Mouse (Mus musculus): ENCODE data around the gene Zfp248. TPM values are rescaled to one million over a fixed set of nuclear protein-coding genes. Genes with fewer than 3 reads are reported as not detected.

Gene Zfp248
- polyA plus RNA-seq, 1 experiment from 2014 or later = 1.2 TPM

DNA sequence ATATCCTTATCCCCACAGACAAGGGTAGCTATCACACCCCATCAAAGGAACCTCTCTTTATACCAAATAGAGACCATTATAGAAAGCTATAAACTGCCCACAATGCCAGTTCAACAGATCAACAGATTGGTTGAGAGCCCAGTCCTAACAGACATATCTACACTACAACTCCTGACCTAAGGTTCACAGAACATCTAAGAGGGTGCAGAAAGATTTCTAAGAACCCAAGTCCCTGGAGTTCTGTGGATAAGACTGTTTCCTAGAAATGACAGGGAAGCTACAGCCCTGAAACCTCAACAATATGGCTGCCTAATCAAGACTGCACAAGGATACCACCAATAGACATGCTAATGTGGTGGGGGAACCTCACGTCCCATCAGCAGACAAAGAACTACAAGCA lies 44.9 kb downstream of the Zfp248 start:
- H3K9me3 ChIP-seq (ENCODE audit: control insufficient read depth) = no peaks in the 10 kb centered on the region
- H3K36me3 ChIP-seq (ENCODE audit: control insufficient read depth, insufficient read depth) = peaks cover 74% of the 10 kb centered on the region
- WGBS = 89% methylated on average over 1 of the region's 1 CpGs

DNA sequence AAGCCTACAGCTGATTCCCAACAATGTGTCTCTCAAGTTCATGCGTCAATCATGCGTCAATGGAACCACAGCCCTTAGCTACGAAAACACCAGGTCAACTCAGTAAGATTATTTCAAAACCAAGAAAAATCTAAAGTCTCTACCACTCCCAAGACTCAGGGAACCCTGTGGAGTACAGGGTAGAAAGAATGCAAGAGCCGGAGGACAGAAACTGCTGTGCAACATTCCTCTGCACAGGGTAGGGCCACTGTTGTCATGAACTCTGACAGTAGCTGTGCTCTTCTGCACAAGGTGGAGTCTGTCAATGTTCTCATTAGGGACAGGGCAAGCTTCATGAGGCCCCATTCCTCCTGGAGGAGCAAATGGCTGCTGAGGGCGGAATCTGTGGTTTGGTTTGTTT lies 46.8 kb downstream of the Zfp248 start:
- Histone ChIP-seq H3K4me2 (replicated peaks; ENCODE audit: low read depth) (no peak overlapping the region), H3K27ac (ENCODE audit: low read depth, low read length) (peak overlapping the region; percentile 15; the same call in 1 of the 2 replicates), H3K27me3 (replicated peaks; ENCODE audit: control insufficient read depth, insufficient read depth, low read length) (no peaks in the 10 kb centered on the region), H3K9me3 (ENCODE audit: control insufficient read depth) (no peaks in the 10 kb centered on the region), H3K36me3 (ENCODE audit: control insufficient read depth, insufficient read depth) (peaks cover 79% of the 10 kb centered on the region), H3K9ac (ENCODE audit: low read depth, low read length) (no peak overlapping the region), H3K4me3 (ENCODE audit: low read depth, low read length) (no peak overlapping the region), H3K4me1 (replicated peaks; ENCODE audit: control insufficient read depth, insufficient read depth, low read length) (no peaks in the 10 kb centered on the region)
- TF ChIP-seq CTCF (IDR thresholded peaks at IDR 0.05; ENCODE audit: low read depth) = no peak
- WGBS = 89% methylated on average over 5 of the region's 5 CpGs
- ATAC-seq = no peak

More for the DNA sequence above, 44.9 kb downstream of the Zfp248 start:
- no peak for TF ChIP-seq CTCF (IDR thresholded peaks at IDR 0.05; ENCODE audit: low read depth)
- no peak for ATAC-seq
- no peak overlapping the region for H3K4me3 ChIP-seq (ENCODE audit: low read depth, low read length)
- no peak overlapping the region for H3K4me2 ChIP-seq (replicated peaks; ENCODE audit: low read depth)
- no peaks in the 10 kb centered on the region for H3K4me1 ChIP-seq (replicated peaks; ENCODE audit: control insufficient read depth, insufficient read depth, low read length)
- H3K27me3 ChIP-seq (replicated peaks; ENCODE audit: control insufficient read depth, insufficient read depth, low read length) = no peaks in the 10 kb centered on the region
- H3K27ac ChIP-seq (ENCODE audit: low read depth, low read length) = no peak overlapping the region
- H3K9ac ChIP-seq (ENCODE audit: low read depth, low read length) = no peak overlapping the region

DNA sequence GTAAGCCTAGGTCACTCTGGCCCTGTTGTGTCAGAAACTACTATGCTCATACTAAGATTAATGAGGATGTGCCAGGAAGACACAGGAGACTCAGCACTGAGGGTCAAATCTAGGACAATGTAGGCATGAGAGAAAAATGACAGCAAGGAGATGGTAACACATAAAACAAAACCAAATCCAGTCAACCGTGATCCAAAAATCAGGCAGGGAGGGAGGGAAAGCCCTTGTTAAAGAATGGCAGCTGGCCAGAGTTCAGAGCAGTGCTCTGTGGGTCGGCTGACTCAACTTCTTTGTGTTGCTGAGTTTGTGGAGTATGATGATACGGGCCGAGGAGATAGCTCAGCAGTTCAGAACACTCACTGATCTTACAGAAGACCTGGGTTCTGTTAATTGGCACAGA lies 48.9 kb downstream of the Zfp248 start:
- Histone ChIP-seq H3K36me3 (ENCODE audit: control insufficient read depth, insufficient read depth) (peaks cover 74% of the 10 kb centered on the region), H3K4me3 (ENCODE audit: low read depth, low read length) (no peak overlapping the region), H3K27ac (ENCODE audit: low read depth, low read length) (no peak overlapping the region), H3K27me3 (replicated peaks; ENCODE audit: control insufficient read depth, insufficient read depth, low read length) (no peaks in the 10 kb centered on the region), H3K9ac (ENCODE audit: low read depth, low read length) (no peak overlapping the region), H3K4me1 (replicated peaks; ENCODE audit: control insufficient read depth, insufficient read depth, low read length) (no peaks in the 10 kb centered on the region), H3K9me3 (ENCODE audit: control insufficient read depth) (no peaks in the 10 kb centered on the region), H3K4me2 (replicated peaks; ENCODE audit: low read depth) (no peak overlapping the region)
- TF ChIP-seq CTCF (IDR thresholded peaks at IDR 0.05; ENCODE audit: low read depth) = no peak
- ATAC-seq = no peak
- 86% methylated on average over 4 of the region's 4 CpGs for WGBS

DNA sequence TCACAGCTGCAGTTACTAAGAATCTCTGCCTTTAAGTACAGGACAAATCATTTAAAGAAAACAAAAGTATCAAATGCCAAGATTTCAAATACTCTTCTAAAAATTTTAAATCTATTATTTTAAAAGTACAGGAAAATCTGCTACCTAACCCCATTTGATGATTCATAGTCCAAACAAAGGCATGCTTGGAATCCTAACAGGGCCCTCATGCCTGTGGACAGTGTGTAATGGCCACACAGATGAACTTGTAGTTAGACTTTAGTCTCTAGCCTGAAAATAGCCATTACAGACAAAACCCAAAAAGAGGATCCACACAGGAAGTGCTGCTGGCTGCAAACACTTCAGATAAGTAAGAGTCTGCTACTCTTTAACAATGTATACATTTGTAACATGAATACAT lies 64.6 kb downstream of the Zfp248 start:
- Histone ChIP-seq H3K9ac (ENCODE audit: low read depth, low read length) (no peak overlapping the region), H3K27ac (ENCODE audit: low read depth, low read length) (no peak overlapping the region), H3K27me3 (replicated peaks; ENCODE audit: control insufficient read depth, insufficient read depth, low read length) (no peaks in the 10 kb centered on the region), H3K4me3 (ENCODE audit: low read depth, low read length) (no peak overlapping the region), H3K36me3 (ENCODE audit: control insufficient read depth, insufficient read depth) (peaks cover 64% of the 10 kb centered on the region), H3K4me2 (replicated peaks; ENCODE audit: low read depth) (no peak overlapping the region), H3K9me3 (ENCODE audit: control insufficient read depth) (no peaks in the 10 kb centered on the region), H3K4me1 (replicated peaks; ENCODE audit: control insufficient read depth, insufficient read depth, low read length) (no peaks in the 10 kb centered on the region)
- TF ChIP-seq CTCF (IDR thresholded peaks at IDR 0.05; ENCODE audit: low read depth) = no peak
- ATAC-seq = no peak

DNA sequence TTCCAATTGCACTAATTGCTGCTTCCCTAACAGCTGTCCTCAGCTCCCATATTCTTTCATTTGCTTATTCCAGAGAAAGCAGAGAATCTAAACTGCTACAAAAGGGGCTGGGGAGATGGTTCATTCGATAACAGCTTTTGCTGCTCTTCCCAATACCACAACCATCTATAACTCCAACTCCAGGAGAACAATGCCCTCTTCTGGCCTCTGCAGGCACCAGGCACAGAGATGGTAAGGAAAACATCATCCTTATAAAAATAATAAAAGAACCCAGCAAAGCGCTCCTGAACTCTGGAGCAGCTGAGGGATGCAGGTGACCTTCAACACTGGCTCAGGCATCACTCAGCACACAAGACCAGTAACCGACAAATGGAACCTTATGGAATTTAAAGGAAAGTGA lies 69.4 kb downstream of the Zfp248 start:
- H3K36me3 ChIP-seq (ENCODE audit: control insufficient read depth, insufficient read depth) = peaks cover 50% of the 10 kb centered on the region
- no peak overlapping the region for H3K4me2 ChIP-seq (replicated peaks; ENCODE audit: low read depth)
- no peak overlapping the region for H3K27ac ChIP-seq (ENCODE audit: low read depth, low read length)
- H3K27me3 ChIP-seq (replicated peaks; ENCODE audit: control insufficient read depth, insufficient read depth, low read length) = no peaks in the 10 kb centered on the region
- 89% methylated on average over 3 of the region's 3 CpGs for WGBS
- no peaks in the 10 kb centered on the region for H3K4me1 ChIP-seq (replicated peaks; ENCODE audit: control insufficient read depth, insufficient read depth, low read length)
- no peak overlapping the region for H3K9ac ChIP-seq (ENCODE audit: low read depth, low read length)
- no peak overlapping the region for H3K4me3 ChIP-seq (ENCODE audit: low read depth, low read length)
- no peaks in the 10 kb centered on the region for H3K9me3 ChIP-seq (ENCODE audit: control insufficient read depth)
- ATAC-seq = no peak
- peak; percentile 34 for TF ChIP-seq CTCF (IDR thresholded peaks at IDR 0.05; ENCODE audit: low read depth)

DNA sequence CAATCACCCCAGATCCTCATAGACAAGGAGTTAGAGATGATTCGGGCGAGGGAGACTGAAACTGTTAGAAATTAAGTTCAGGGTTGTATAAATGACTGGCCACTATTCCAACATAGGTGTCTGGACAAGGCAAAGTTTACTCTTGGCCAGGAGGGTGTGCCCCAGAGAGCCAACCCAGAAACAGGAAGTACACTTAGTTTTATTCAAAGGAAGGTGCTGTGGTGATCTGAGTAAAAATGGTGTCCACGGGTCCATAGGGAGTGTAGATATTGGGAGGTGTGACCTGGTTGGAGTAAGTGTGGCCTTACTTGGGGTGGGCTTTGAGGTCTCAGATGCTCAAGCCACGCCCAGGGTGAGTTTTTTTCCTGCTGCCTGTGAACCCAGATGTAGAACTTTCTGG lies 74.1 kb downstream of the Zfp248 start:
- Histone ChIP-seq H3K9me3 (ENCODE audit: control insufficient read depth) (no peaks in the 10 kb centered on the region), H3K27me3 (replicated peaks; ENCODE audit: control insufficient read depth, insufficient read depth, low read length) (no peaks in the 10 kb centered on the region), H3K4me1 (replicated peaks; ENCODE audit: control insufficient read depth, insufficient read depth, low read length) (no peaks in the 10 kb centered on the region), H3K4me2 (replicated peaks; ENCODE audit: low read depth) (no peak overlapping the region), H3K9ac (ENCODE audit: low read depth, low read length) (no peak overlapping the region), H3K4me3 (ENCODE audit: low read depth, low read length) (no peak overlapping the region), H3K27ac (ENCODE audit: low read depth, low read length) (no peak overlapping the region), H3K36me3 (ENCODE audit: control insufficient read depth, insufficient read depth) (peaks cover 26% of the 10 kb centered on the region)
- WGBS = 72% methylated on average over 4 of the region's 4 CpGs
- ATAC-seq = no peak; the same call in 1 of the 2 replicates
- no peak for TF ChIP-seq CTCF (IDR thresholded peaks at IDR 0.05; ENCODE audit: low read depth)

DNA sequence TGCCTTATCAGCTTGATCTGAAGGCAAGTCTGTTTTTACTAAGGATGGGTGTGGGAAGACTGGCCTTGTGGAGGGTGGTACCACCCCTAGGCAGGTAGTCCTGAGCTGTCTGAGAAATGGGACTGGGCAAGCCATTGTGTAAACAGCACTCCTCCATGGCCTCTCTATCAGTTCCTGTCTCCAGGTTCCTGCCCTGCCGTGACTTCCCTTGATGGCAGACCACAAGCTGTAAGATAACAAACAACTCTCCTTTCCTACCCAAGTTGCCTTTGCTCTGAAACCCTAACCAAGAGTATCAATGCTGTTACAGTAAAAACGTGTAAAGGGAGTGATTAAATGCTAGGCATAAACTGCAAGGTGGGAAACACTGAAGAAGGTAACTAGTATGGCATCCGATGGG lies 74.7 kb downstream of the Zfp248 start:
- Histone ChIP-seq H3K9ac (ENCODE audit: low read depth, low read length) (no peak overlapping the region), H3K9me3 (ENCODE audit: control insufficient read depth) (no peaks in the 10 kb centered on the region), H3K4me3 (ENCODE audit: low read depth, low read length) (no peak overlapping the region), H3K4me2 (replicated peaks; ENCODE audit: low read depth) (no peak overlapping the region), H3K36me3 (ENCODE audit: control insufficient read depth, insufficient read depth) (peaks cover 26% of the 10 kb centered on the region), H3K4me1 (replicated peaks; ENCODE audit: control insufficient read depth, insufficient read depth, low read length) (no peaks in the 10 kb centered on the region), H3K27me3 (replicated peaks; ENCODE audit: control insufficient read depth, insufficient read depth, low read length) (no peaks in the 10 kb centered on the region), H3K27ac (ENCODE audit: low read depth, low read length) (no peak overlapping the region)
- TF ChIP-seq CTCF (IDR thresholded peaks at IDR 0.05; ENCODE audit: low read depth) = no peak
- WGBS = 54% methylated on average over 3 of the region's 3 CpGs
- no peak for ATAC-seq

Measured in intestine, postnatal 0 days (tissue).